Mouse (Mus musculus) right cerebral cortex, postnatal 14 days (tissue): Measurements from ENCODE around the gene Ngef.

ENCODE experiments used
- DNase-seq: peaks from one replicate; pipeline ENCODE4 v3.0.0; 2022

Ngef gene

DNA sequence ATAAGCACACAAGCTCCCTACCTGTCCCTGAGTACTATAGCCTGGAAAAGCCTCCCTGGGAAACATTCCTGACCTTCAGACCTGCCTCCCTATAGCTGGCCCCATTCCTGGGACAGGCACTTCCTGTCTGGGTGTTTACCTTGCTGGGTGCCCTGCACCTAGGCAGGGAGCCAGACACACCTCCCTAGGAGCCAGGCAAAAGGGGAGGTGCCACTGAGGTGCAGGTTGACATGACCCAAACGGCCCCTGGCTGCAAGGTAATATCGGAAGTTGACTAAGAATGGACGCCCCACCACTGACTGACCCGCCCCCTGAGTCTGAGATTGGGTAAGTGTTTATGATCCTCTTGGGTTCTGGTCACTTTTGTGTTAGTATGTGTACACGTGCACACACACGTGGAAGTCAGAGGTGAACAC, at the start of gene Ngef:
Ngef (minus strand) TSS at position 71 of the 416 bp plus-strand sequence.
- DNase-seq = no peak

DNA sequence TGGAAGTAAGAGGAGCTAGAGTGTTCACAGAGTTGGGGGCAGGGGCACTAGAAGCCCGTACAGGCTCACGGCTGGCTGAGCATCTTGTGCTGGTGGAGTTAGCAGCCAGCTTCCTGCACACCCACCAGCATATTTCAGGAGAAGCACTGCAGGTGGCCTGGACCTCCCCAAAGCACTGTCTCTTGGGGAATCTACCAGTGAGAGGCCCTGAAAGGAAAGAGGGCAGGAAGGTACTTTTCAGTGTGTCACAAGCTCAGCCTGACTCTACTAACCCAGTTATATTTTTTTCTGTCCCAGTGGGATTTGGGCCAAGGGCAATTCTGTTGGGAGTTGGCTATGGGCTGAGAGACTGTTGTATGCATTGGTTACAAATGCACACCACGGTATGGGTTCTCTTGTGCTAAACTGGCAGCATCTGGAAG, 48.2 kb upstream of the Ngef start:
- DNase-seq = peak; percentile 46

DNA sequence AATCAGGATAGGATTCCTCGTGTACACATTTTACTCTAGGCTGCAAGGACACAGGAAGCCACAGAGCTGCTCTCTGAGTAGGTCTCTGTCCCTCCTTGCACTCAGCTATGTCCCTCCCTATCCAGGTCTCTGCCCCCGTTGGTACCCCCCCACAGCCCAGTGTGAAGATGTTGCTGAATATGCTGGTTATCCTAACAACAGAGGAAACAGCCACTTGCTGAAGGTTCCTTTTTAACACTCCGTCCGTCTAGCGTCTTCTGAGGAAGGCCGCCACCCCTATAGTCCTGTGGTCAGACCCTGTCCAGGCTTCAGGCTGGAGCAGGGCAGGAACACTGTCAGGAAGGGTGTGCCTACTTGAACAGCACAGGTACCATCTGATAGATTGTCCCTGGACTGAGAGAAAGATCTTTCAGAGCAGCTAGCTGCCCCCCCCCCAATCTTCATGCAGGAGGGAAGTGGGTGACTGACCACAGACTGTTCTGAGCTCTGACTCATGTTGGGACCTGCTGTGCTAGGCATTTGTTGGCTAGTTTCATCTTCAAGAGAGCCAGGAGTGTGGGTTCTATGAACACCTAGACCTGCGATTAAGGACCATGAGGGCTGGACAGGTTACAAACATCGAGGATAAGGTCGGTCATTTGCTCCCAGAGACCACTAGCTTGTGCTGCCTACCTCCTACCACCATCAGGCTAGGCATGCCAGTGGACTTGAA, 47.6 kb upstream of the Ngef start:
- no peak for DNase-seq

DNA sequence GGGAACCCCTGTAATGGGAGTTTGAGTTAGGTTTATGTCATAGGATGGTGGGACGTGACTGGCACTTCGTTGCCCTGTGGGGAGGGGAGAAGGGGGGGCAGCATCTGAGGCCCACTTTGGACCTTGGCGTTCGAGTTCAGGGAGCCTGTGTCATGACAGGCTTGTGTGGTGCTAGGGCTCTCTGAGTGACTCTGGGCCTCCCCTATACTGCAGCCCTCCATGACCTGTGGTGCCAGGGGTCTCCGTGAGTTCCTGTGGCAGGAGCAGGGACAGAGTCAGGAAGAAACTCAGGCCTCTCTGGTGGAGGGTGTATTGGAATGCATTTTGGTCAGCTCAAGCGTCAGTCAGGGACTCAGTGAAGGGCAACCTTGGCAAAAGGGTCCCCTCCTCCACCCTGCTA, 47.0 kb upstream of the Ngef start:
- DNase-seq = no peak

DNA sequence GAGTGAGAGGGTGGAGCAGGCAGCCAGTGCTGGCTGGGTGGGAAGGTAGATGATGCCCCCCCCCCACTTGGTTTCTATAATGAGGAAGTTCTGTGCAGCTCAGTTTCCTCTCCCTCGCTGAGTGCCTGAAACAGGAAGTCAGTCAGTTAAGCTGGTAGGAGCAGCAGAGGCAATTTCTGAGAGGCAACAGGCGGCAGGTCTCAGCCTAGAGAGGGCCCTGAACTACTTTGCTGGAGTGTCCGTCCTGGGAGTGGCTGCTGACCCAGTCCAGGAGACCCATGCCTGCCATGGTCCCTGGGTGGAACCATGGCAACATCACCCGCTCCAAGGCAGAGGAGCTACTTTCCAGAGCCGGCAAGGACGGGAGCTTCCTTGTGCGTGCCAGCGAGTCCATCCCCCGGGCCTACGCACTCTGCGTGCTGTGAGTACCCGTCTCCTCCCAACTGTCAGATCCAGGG, 46.6 kb upstream of the Ngef start, which contains the start of gene Inpp5d:
Inpp5d (plus strand) TSS at position 102 of the 458 bp plus-strand sequence.
- DNase-seq = no peak

DNA sequence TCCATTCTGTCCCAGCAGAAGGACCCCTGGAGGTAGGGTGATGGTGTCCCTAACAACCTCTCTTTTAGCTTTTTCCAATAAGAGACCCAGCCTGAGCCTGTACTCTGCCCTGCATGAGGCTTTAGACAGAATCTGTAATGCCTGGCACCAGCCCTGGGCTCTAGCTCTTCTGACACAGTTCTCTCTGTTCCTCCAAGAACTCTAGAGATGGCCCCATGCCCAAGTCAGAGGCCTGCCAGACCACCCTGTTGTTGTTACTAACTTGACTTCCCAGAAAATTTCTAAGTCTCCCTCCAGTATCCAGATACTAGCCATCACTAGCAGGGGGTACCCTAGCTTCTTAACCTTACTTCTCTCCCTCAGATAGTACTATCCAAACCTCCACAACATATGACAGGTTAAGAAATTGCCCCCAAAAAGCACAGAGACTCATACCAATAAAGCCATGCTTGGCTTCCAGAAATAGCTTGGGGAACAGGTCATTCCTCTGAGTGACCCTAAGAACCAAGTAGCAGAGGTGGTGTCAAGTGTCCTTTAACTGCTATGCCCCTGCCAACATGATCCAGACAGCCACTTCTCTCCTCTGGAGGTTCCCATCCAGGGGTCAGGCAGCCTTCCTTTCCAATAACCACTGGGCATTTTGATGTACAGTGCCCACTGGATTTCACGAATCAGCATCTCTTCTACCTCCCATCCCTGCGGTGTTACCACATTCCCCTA, 41.1 kb upstream of the Ngef start:
- DNase-seq = no peak

DNA sequence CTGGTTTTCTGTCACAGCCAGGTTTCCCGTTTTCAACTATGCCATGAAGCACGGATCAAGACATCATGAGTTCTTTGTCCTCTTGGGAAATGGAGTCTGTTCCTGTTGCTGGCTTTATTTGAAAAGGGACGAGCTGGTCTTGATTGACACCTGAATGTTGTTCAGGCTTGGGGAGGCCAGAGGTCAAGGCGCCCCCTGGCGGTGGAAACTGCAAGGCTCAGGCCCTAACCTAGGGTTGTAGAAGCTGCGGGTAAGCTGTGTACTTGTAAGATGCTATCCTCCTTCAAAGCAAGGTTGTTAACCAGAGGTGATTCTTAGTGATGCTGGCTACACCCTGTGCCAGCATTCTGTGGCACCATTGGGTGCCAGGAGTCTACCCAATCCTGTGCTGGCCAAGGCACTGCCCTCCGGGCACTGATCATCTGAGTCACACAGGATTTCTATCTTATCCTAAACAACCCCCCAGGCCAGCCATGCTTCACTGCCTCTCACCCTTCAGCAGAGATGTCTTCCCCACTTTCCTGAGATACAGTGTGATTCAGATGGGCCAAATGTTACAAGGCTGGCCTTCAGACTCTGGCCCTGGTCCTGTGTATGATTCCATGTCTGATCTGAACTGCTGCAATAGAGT, 34.9 kb upstream of the Ngef start:
- peak; percentile 40 for DNase-seq

DNA sequence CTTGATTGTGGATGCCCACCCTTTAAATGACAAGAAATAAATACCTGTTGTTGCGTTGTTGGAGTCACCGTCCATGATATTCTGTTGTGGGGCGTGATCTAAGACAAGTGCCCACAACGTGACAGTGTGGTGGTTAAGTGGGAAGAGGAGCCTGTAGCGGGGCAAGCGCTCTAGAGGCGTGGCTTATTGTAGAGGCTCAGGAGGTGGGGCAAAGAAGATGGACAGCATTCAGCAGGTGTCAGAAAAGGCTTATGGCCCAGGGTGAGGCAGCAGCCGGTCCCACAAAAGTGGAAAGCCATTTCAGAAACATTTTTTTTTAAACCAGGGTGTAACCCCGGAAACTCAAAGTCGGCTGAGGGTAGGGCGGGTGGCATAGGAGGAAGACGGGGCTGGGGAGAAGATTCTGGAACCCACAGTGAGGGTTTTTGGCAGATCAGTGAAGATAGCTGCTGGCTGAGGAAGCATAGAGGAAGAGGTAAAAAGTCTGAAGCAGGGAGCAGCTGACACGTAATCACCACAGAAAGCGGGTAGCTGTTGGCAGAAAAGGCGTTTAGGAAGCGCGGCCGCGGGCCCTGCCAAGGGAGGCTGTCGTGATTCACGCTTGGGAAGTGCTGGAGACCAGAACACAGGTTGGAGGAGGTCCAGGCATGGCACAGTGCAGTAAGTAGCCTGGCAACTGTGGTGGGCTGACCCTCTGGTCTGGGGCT, 33.9 kb upstream of the Ngef start:
- DNase-seq = peak; percentile 65

DNA sequence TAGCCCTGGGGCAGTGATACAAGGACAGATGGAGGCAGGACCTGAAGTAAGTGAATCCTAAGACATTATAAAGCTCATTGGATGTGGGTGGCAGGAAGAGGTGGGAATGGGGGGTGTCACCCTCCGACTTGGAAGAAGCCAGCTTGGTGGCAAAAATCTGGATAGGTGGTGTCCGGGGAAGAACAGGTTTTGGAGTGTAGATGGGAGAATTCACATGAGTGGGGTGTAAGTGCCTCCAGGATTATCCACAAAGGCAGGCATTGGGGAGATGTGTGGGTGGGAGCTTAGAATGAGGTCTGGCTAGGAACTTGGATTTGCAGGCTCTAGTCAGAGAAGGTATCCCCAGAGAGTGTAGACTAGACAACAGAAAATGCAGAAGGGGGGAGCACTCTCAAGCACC, 31.6 kb upstream of the Ngef start:
- no peak for DNase-seq

DNA sequence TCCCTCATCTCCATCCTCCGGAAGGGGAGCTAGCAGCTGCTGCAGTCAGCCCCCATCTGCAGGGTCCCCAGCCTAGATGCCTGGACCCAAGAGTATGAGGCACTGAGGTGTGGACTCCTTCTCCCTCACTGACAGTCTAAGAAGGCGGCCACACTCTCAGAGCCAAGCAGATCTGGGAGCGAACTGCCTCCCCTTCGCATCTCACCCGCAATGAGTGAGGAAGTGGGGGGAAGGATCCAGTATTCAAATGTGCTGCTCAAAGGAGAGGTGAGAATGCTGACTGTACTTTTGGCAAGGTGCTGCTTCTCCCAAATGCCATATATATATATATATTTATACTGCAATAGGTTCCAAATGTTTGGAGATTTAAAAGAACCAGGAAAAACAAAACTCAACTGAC, 29.7 kb upstream of the Ngef start:
- no peak for DNase-seq

DNA sequence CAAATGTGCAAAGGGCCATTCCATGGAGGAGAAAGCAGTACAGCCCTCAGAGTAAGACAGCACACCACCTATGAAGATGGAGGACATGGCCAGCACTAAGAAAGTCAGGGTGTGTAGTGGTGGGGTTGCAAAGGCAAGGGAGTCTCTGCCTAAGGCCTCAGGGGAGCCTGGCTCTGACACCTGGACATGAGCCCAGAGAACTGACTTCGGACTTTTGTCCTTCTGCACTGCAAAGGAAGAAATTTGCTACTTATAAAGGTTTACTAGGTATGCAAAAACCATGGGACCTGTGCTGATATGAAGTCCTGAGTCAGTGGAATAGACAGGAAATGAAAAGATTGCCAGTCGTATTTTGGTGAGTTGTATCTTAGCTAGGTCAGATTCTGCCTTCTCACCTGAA, 28.1 kb upstream of the Ngef start:
- no peak for DNase-seq

DNA sequence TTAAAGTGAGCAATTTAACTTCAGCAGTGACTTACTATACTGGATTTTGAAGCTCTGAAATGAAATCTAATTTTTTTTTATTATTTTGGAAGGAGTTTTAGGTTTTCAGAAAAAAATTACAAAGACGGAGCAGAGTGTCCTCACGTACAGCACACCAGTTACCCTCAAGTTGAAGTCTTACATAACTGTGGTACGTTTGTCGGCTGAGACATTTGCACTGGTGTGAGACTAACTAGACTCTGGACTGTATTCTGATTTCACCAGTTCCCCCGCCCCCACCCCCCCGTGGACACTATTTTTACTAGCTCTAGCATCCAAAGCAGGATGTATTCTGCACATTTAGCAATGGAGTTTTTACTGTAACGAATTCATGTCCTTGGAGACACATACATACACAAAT, 26.9 kb upstream of the Ngef start:
- no peak for DNase-seq

DNA sequence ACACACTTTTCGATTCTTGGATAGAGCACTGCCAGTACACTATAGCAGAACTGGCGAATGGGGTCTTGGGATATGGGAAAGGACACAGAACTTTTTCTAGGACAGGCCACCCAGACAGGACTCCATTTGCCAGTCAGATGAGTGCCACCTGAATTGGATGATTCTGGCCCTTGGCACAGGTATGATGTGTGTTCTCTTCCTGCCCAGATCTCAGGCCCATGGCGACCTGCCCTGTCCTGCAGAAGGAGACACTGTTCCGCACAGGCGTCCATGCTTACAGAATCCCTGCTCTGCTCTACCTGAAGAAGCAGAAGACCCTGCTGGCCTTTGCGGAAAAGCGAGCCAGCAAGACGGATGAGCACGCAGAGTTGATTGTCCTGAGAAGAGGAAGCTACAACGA, 21.0 kb upstream of the Ngef start:
- DNase-seq = no peak

DNA sequence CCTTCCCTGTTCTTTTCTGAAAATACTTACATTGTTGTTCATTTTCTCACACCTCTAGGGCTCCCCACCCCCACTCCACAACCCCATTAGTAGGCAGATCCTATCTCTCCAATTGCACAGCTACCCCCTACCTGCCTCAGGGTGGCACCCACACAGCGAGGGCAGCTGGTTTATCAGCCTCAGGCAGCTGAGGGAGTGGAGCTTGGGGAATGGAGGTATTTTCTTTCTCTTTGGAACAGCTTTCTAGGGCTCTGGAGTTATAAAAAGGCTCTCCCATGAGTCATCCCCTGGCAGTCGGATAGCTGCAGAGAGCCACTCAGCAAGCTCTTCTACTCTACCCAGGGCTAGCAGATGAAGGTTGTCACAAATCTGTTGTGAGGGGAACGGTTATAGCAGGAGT, 20.6 kb upstream of the Ngef start:
- peak; percentile 27 for DNase-seq

DNA sequence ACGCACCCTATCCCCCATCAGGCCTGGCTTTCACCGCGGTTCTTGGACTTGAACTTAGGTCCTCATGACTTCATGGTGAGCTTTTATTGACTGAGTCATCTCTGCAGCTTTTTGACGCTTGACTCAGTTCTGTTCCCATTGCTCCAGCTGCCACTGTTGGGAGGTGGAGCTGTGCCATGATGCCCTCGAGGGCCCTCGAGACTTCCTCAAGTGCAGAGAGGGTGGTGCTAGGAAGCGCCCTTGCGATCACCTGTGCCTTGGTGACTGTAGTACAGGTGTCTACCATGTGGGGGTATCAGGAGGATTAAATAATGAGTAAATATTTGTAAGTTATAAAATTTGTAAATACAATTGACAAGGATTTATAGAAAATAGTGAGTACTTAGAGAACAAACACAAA, 16.3 kb upstream of the Ngef start:
- no peak for DNase-seq

DNA sequence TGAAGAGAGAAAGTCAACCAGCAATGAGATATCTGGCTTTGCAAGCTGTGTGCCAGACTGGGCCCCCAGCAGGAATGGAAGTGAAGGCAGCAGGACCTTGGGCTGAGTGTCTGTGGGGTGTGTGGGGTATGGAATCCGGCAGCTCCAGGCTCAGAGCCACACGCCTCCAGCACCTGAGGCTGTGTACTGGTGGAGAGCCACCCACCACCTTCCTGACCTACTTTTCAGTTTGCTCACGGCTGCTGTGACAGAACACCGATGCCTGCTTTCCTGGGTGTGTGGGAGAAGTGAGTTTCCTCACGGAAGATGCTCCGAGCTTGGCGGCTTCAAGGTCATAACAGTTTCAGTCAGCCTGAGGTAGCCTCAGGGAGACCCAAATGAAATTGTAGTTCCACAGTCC, 15.5 kb upstream of the Ngef start:
- DNase-seq = no peak

DNA sequence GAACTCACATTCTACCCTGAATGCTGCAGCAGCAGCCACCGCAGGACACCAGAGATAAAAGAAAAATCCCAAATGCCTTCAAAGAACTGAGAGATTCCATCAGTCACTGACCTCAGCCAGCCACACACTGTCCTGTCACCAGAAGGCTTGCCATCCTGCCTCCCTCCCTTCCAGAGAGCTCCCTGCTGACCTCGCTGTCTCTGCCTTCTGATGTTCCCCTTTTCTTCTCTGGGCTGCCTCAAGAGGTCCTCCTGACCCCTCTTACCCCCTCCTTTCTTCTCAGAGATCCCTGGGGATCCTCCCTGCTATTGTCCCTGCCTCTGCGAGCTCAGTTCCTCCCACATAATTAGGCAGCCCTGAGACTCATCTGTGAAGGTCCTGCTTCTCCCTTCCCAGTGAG, 7.2 kb upstream of the Ngef start:
- no peak for DNase-seq

DNA sequence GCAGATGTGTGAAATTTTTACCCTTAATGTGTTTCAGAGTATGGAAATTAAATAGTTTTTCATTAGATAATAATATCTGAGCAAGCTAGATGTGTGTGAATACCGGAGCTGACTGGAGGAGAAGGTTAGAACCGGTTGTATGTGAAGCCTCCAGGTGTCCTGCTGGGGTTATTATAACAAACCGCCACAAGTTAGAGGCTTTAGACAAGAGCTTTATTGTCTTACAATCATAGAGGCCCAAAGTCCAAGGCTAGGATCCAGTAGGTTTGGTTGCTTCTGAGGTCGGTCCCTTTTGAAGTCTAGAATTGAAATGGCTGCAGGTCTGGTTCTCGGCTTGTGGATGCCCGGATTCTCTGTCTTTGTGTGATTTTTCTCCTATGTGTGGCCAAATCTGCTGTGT, 5.3 kb upstream of the Ngef start:
- no peak for DNase-seq

DNA sequence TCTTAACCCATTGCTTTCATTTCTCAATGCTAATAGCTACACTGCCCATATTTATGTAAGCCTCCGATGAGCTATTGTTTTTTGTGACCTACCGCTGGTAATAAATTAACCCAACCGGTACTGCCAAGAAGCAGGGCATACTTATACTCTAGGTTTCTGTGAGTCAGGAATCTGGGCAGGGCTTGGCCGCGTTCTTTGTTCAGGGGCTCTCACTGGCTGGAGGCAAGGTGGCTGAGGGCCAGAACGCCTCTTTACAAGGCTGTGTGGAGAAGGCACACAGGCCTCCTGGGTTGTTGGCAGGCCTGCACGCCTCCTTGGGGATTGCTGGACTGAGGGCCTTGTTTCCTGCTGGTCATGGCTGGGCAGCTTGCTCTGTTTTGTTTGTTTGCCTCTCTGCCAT, 1.1 kb upstream of the Ngef start:
- DNase-seq = peak; percentile 37

DNA sequence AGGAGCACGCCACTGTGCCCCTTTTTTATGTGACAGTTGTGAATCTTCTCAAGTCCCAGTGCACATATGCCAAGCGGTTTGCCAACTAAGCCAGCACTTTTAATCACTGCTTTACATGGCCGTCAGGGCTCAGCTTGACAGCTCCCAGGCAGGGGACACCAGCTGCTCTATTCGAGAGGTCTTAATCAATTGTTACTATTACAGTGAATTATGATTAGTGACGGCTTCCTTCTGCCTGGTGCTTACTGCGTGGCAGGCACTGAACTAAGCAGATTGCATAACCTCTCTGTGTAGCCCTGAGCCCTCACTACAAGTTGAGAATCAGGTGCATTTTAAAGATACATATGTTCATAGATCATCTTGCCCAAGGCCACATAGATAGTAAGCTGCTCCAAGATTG, 683 bp upstream of the Ngef start:
- DNase-seq = no peak

DNA sequence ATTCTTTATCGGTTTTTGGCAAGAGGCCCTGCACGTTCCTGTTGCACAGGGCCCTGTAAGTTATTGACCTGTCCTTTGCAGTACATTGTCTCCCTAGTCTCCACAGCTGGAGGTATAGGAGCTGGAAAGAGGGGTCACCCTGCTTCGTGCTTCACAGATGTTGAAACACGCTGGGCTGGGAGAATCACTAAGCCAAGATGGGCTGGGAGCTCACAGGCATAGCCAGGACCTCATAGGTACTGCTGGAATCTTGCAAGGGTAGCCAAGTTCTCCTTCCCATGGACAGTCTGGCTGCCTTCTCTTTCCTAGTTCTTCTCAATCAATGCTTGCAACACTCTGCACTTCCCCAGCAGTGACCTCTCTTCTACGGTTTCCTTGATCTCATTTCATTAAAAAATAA, 409 bp downstream of the Ngef start:
- DNase-seq = no peak

DNA sequence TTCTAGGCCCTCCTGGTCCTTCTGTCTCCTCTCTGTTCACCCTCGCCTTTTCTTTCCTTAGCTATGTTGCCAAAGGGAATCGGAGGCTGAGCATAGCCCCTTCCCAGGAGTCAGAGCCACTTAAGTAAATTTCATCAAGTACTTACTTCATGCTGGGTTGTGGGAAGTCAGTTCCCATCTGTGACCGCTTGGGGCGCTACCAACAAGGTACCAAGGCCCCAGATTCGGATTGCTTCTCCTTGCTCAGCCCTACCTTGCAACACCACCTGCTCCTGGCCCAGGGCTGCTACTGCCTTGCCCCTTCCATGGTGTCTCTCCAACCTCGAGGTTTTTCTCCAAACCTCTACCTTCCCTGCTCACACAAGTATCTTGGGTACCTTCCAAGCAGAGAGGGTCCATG, 5.3 kb downstream of the Ngef start:
- DNase-seq = peak; percentile 24

DNA sequence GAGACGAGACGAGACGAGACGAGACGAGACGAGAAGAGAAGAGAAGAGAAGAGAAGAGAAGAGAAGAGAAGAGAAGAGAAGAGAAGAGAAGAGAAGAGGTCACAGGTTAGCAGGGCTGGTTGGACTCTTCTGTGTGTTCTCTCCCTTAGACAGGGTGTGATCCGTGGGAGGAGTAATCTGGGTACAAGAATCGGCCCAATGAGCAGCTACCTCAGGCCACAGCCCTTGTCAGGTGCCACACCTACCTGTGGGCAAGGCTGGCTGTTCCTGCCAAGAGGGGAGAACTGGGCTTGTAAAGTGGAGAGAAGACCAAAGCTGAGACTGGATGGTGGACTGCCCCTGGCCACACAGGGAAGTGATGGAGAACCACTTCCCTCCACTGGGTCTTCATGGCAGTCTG, 7.9 kb downstream of the Ngef start:
- no peak for DNase-seq

DNA sequence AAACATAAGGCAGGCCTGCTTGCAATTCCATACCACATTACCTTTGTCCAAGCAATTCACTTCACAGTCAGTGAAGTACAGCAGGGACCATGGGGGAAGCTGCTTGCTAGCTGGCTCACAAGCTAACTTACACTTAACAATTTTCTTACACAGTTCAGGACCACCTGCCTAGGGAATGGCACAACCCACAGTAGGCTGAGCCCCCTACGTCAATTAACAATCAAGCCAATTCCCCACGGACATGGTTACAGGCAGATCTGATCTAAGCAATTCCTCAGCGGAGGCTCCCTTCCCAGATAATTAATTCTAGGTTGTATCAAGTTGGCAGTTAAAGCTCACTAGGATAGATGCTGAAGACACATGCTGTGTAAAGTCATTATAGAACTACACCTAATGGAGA, 10.7 kb downstream of the Ngef start:
- DNase-seq = no peak
